Mouse (Mus musculus): ENCODE data around the gene 2210011C24Rik.
A peak's percentile ranks its signal among the peaks of the same experiment; 100 is the strongest.
"Not testable (repeated sequence)": the region's sequence is repeated elsewhere in the genome, so short reads cannot be mapped to it uniquely, and the experiment has no call there.

The 2210011C24Rik gene

DNA sequence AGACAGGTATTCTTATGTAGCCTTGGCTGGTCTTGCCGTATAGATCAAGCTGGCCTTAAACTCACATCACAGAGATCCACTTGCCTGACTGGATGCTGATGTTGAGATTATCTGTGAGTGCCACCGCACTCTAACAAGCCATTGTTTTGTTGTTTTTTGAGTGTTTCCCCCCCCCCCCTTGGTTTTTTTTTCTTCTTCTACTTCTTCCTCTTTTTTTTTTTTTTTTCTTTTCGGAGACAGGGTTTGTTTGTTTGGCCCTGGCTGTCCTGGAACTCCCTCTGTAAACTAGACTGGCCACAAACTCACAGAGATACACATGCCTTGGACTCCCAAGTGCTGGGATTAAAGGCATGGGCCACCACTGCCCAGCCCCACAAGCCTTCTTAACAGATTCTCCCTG is 17.9 kb downstream of the 2210011C24Rik start:
- DNase-seq (ENCODE audit: inconsistent ontology term) = no peak

- DNase-seq (ENCODE audit: inconsistent ontology term) = no peak
Observed at GRCm38 (mm10) chr8:83992488-83992887, 19.5 kb downstream of the 2210011C24Rik start.

DNA sequence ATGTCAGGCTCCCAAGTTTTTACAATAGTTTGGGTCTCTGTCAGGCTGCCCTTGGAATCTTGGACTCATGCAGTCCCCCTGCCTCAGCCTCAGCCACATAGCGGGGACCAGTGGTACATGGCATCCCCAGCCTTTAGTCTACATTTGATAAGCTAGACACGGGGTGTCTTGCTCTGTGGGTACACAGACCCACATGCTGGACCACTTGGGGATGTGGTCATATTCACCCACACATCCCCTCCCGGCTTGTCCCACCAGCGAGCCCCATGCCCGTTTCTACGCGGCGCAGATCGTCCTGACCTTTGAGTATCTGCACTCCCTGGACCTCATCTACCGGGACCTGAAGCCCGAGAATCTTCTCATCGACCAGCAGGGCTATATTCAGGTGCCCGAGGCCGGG is 21.8 kb downstream of the 2210011C24Rik start:
- DNase-seq (ENCODE audit: inconsistent ontology term) = no peak

DNA sequence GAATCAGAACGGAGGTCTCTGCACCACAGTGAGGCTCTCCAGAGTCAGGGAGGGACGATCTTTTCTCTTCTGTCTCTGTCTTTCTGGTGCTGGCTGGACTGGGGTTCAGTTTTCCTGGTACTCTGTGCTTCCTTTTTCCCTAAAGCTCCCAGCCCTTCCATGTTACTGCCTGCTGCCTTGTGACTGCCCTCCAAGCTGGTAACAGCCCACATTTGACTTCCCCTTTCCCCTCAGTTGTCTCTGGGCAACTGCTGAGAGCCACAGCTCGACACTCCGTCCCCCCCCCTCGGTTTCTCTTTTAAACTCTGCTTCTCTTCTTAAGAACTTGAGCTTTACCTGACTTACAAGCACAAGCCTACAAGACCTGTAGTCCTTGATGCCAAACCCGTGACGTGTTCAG is 22.7 kb downstream of the 2210011C24Rik start:
- no peak for DNase-seq (ENCODE audit: inconsistent ontology term)

DNA sequence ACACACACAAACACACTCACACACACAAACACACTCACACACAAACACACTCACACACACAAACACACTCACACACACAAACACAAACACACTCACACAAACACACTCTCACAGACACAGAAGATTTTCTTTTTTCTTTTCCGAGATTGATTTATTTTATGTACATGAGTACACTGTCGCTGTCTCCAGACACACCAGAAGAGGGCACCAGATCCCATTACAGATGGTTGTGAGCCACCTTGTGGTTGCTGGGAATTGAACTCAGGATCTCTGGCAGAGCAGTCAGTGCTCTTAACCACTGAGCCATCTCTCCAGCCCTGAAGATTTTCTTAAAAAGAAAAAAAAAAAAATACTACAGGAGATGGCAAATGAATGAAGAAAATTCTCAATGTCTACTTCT is 28.7 kb downstream of the 2210011C24Rik start:
- not testable (repeated sequence) for DNase-seq (ENCODE audit: inconsistent ontology term)

GRCm38 (mm10) chr8:83982449-83982848 is 29.5 kb downstream of the 2210011C24Rik start:
- no peak for DNase-seq (ENCODE audit: inconsistent ontology term)

GRCm38 (mm10) chr8:83981533-83981932 is 30.4 kb downstream of the 2210011C24Rik start:
- DNase-seq (ENCODE audit: inconsistent ontology term) = no peak

DNA sequence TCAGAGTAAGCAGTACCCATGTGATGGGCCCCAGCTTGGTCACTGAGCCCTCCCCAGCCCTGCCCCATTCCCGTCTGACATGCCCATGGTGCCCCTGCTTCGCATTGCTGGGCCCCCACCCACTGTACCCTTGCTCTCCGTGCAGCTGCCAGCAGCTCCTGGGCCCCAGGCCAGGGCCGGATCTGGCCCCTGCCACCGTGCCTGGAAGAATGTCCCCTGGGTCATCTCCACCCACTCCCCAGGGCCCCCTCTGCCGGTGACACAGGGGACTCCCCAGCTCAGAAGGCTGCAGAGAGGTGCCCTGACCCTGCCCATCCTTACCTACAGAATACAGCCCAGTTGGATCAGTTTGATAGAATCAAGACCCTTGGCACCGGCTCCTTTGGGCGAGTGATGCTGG is 31.1 kb downstream of the 2210011C24Rik start:
- DNase-seq (ENCODE audit: inconsistent ontology term) = no peak

DNA sequence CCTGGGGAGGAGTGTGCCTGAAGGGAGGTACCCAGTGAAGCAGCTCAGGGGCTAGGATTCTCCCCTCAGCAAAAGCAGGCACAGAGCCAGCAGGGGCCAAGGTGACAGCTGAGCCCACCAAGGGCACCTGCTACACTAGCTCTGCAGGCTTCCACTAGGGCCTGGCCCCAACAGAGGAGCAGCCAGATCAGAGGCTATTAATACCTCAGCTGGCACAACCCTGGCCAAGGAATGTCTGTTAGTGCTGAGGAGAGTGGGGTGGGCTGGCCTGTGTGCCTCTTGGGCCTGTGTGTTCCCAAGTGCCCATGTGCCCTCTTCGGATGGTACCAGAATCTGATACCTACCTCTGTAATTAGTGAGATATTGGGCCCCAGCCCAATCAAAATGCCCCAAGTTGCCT is 31.7 kb downstream of the 2210011C24Rik start:
- DNase-seq (ENCODE audit: inconsistent ontology term) = no peak

DNA sequence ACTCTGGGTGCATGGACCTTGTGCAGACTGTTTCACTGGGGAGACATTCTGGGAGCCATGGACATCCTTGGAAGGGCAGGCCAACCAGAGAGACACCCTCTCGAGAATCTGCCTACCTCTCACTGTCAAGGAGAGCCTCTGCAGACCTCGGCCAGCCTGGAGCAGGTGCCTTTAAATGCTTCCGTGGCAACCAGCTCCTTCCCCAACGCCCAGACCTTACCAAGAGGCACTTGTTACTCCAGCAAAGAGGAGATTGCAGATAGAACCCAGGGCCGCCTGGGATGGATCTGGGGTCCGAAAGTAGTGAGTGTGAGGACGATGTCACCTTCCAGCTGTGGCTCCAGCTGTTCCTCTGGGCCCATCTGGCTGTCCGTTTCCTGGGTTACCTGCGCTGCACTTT is 33.8 kb downstream of the 2210011C24Rik start:
- no peak for DNase-seq (ENCODE audit: inconsistent ontology term)

GRCm38 (mm10) chr8:83977646-83978045 is 34.3 kb downstream of the 2210011C24Rik start:
- DNase-seq (ENCODE audit: inconsistent ontology term) = no peak

DNA sequence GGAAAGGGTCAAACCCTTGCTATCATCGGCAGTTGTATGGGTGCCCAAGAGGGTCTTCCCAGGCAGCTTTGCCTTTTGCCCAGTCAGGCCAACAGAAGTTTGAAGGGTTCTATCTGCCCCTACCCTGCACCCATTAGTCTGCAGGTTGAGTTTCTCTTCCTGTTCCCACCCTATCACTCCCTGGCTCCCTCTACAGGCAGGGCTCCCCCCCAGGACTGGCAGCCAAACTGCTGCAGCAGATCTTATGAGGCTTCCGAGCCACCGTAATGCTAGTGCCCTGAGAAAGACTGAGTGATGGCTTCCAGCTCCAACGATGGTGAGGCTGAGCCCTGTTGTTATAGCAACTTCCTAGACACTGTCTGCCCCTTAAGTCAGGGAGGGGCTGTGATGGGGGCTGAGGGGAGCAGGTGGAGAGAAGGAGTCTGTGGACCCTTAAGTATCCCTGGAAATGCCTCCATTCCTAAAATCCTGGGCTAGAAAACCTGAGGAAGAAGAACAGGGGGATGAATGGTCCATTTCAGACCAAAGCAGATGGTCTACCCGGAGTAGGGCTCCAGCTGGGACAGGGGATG is 35.1 kb downstream of the 2210011C24Rik start:
- no peak for DNase-seq (ENCODE audit: inconsistent ontology term)

GRCm38 (mm10) chr8:83976101-83976630 is 35.8 kb downstream of the 2210011C24Rik start:
- DNase-seq (ENCODE audit: inconsistent ontology term) = no peak

DNA sequence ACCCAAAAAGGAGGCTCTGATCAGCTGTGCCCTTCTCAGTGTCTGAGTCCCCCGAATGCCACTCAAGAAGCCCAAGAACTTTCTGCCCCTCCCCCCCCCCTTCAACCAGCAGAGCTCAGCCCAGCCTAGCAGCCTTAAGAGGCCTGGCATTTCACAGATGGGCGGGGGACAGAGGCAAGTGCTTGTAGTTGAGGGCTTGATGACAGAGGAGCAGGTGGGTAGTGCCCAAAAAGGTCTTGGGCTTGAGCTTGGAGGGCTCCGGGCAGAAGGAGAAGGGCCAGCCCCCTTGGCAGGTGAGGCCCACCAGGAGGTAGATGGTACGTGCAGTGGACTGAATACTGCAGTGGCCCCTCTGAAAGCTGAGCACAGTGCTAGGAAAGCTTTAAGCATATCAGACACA is 37.5 kb downstream of the 2210011C24Rik start:
- DNase-seq (ENCODE audit: inconsistent ontology term) = no peak

DNA sequence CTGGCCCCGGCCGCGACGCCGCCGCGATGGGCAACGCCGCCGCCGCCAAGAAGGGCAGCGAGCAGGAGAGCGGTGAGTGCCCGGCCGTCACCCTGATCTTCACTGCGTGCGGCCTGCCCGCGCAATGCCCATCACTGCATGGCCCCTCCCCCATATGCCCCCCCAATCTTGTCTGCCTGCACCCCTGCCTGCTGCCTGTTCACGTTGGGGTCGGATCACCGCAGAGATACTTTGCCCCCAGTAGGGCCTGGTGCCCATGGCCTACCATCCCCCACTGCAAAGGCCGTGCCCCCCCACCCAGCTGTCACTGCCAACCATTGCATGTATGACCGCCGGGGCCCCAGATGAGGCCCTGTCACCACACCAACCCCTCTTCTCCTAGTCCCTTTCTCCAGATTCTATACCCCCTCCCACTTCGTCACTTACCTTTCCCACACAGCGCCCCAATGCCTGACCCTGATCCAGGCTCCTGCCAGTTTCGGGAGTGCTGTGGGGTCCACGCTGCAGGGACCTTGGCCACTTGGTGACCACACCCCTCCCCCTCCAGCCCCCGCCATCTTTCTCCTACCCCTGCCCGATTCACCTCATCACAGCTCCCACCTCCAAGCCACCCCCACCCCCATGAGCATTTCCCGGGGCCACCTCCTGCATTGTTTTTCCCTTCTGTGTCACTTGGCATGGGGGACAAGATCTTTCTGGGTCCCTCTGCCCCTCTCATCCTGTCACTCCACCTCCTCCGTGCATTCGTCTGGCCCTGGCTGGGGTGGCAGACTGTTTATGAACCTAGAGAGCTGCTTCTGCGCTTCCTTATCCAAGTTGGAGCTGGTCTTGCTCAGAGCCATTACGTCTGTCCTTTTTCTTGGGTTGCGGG is 38.6 kb downstream of the 2210011C24Rik start:
- DNase-seq (ENCODE audit: inconsistent ontology term) = peak; percentile 36

DNA sequence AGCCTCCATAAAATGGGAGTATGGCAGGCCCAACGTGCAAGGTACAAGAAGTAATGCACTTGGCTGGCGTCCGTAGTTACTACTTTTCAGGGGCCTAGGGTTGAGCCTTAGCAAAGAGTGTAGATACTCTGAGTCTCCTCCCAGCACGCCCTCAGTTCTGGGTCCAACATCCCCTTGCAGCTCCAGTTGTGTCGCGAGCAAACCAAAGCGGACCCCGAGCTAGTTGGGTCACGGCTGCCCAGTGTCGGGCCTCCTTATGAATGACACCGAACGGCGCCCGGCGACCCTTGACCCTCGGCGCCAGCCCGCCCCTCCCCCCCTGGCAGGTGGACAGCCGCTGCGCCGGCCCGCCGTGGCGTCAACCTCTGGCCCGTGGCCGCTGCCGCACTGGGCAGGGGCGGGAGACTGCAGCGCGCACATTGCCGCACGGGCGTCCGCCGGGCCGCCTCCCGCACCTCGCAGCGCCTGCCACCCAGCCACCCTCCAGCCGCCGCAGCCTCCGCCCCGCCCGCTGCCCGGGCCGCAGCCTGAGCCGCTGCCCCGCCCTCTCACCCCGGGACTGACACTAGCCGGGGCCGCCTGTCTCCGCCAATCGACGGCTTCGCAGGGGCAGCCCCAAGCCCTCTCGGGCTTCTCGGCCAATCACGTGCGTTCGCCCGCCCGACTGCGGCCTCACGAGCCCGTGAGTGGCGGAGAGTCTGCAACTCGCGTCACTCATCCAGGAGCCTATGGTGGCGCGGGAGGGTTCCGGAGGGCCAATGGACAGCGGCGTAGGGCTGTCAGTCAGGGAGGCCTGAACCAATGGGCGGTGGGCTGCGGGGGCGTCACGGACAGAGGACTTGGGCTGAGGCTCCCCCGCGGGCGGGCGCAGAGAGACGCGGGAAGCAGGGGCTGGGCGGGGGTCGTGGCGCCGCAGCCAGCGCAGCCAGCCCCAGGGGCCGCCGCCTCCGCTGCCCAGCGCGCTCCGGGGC is 39.5 kb downstream of the 2210011C24Rik start, which contains the start of gene Prkaca:
Prkaca (plus strand) TSS at position 844 of the 971 bp plus-strand sequence.
- peak; percentile 99 for DNase-seq (ENCODE audit: inconsistent ontology term)

DNA sequence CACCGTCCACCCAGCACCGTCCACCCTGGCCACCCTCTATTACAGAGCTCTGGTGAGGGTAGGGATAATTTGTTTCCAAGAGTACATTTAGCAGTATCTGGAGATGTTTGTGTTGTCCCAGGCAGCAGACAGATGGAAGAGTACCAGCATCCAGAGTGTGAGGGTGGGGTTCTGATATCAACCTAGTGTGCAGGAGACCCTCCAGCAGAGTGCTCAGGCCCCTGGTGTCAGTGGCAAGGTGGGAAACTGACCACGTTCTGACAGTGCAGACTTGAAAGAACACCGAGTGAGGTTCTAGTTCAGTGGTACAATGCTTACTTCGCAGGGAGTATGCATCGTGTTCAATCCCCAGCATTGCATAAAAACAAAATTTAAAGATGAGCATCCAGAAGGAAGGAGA is 40.3 kb downstream of the 2210011C24Rik start:
- no peak for DNase-seq (ENCODE audit: inconsistent ontology term)

DNA sequence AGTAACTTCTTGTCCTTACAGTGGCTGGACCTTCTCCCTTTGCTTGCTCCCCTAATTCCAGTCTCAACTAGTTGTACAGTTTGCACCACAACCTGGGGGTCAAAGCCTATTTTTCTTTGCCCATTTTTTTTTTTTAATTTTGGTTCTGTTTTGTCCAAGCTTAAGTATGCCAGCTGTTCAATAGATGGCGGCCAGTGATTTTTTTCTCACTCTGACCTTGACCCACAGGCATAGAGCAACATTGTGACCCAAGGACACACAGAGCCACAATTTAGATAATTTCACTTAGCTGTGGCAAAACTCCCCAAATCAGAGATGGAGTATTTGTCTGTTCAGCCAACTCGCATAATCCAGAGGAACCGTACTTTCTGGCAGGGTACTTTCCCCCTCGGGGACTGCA is 40.9 kb downstream of the 2210011C24Rik start:
- DNase-seq (ENCODE audit: inconsistent ontology term) = no peak

GRCm38 (mm10) chr8:83967701-83968100 is 44.3 kb downstream of the 2210011C24Rik start:
- no peak for DNase-seq (ENCODE audit: inconsistent ontology term)

GRCm38 (mm10) chr8:83964015-83964765 is 47.8 kb downstream of the 2210011C24Rik start:
- no peak for DNase-seq (ENCODE audit: inconsistent ontology term)

All from Muller cell, postnatal 12 days (primary cell).